Mouse (Mus musculus): ENCODE measurements at regions not wholly inside any gene's neighbourhood (a gene's known extent, or its start where the extent isn't known, plus 50 kb on each side); places are given as distances from the start of the nearest gene placed in this dataset.

DNA sequence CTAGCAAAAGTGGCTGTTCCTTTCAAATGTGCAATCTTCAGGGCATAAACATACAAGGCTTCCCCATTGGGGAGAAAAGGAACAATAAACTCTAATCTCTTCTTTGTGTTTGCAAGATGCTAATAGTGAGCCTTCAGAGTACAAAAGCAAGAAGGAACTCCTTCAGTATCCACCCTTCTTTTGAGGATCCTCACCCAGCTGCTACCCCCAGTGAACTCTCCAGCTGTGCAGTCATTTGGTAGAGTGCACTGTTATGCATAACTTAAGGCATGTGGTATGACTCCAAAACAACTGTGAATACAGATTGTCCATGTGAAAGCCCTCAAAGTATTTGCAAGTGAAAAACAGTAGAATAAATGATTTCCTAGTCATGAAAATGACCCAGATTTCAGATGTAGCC is 487.1 kb upstream of the Mef2c start:
- DNase-seq: no peak
- intact Hi-C loops (cut with DNase I): no loop called here

DNA sequence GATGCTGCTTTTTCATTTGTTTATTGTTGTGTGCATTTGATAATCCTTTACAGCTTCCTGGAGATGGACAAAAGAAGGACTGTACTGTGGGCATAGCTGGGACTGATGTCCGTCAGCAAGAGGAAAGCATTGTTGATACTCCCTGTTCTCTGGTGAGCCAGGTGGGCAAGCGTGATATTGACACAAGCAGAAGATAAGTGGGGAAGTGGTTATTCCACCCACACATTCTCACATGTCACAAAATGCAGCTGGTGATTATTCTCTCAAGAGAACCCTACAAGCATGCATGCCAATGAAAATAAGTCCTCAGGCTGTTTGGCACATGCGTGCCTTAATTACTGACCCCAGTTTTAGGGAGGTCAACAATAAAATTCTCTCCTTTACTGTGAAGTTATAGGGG is 483.0 kb upstream of the Mef2c start:
- intact Hi-C loops (cut with DNase I): no loop called here
- DNase-seq: no peak

DNA sequence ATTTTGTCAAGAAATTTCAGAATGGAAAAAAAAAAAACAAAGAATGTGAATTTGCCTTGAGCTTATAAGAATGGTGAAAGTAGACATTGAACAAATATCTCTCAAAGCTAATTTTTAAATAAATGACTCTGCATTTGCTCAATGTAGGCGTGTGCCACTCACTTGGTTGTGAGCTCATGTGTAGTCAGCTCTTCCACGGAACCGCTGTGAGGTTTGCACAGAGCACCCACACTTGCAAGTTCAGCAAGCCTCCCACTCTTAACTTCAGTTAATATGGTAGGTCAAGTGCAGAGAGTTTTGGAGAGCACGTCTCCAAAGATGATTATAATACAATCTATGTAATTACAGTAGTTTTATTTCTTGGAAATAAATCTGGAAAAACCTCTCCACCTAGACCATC is 479.9 kb upstream of the Mef2c start:
- intact Hi-C loops (cut with DNase I): no loop called here
- DNase-seq: no peak

DNA sequence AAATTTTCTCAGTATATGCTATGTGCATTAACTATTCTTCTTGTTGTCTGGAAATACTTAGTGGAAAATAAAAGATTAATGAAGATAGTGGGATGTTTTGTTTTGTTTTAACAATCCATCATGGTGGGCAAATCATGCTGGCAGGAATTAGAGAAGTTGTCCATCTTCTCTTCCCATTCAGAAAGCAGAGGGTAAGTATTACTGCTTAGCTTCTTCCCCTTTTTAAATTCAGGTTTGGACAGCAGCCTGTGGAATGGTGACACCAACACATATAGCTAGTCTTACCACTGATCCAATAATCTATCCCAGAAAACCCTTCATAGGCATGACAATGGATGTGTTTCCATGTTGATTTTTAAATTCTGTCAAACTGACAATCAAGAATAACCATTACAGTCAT is 467.9 kb upstream of the Mef2c start:
- intact Hi-C loops (cut with DNase I): no loop called here
- no peak for DNase-seq

DNA sequence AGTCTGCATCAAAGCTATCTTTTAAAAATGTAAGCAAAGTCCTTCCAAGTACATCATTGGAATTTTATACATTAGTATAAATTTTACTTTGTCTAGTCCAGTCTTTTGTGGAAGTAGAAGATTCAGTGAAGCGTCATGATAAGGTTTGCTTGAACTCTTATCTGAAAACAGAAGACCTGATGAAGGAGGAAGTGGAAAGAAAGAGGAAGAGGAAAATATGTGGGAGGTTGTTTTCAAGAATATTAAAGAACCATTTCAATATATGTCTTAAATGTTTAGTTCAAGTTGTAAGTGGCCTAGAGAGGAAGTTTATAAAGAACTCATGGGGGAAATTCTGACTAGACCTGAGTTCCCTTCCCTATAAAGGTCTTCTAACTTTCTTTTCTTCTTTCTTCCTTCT is 462.3 kb upstream of the Mef2c start:
- no peak for DNase-seq
- intact Hi-C loops (cut with DNase I): no loop called here

DNA sequence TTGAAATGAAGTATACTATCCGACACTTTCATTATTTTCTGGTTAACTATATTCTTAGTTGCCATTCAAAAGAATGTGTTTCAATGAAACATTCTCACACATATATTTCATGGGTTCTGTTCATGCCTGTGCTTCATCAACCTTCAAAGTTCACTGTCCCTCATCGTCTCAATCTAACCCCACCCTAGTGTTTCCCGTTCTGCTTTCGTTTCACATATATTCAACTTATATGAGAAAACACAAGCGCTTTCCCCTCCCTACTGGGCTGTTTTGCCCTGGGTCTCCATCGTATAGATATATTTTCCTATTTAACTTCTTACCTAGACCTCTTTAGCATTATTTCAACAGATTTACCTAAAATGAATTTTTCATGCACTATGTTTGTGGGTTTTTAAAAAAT is 458.3 kb upstream of the Mef2c start:
- intact Hi-C loops (cut with DNase I): no loop called here

DNA sequence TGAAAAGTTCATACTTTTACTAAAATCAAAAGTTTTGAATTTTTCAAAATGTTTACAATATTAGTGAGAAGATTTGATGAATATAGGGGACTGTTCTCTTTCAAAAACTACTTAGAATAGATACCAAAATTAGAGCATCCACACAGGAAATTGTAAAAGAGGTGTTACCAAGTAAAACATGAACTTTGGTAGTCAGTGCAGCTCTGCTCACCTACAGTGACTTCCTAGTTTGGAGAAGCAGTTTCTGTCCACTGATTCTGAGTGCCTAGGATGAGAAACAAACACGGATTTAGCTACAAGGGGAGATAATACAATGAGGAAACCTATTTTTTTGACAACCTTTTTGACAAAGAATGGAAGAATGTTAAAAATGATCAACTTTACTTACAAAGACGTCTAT is 457.9 kb upstream of the Mef2c start:
- intact Hi-C loops (cut with DNase I): no loop called here

More for the DNA sequence above, 458.3 kb upstream of the Mef2c start:
- no peak for DNase-seq

DNA sequence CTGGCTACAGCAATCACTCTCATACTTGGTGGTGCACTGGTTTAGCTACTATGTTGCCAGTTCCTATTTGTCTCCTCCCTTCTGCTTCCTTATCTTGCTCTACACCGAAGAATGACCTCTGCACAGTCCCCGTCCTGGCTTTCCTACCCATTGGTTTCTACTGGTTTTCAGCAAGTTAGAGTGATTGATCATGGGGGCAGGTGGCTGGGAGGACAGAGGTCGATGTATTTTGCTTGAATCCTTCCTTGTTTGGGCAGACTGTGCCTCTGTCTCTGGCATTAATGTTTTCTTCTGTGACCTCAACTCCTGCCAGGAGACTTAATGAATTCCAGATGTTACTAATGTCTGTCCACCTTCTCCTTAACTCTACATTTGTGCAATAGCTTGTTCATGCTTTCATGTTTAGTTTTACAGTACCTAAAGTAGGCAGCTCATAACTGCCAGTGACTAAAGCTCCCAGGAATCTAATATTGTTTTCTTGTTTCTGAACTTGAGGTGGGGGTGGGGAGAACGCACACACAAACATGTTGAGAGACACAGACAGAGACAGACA is 457.2 kb upstream of the Mef2c start:
- no peak for DNase-seq
- intact Hi-C loops (cut with DNase I): no loop called here

More for the DNA sequence above, 457.9 kb upstream of the Mef2c start:
- DNase-seq: no peak

DNA sequence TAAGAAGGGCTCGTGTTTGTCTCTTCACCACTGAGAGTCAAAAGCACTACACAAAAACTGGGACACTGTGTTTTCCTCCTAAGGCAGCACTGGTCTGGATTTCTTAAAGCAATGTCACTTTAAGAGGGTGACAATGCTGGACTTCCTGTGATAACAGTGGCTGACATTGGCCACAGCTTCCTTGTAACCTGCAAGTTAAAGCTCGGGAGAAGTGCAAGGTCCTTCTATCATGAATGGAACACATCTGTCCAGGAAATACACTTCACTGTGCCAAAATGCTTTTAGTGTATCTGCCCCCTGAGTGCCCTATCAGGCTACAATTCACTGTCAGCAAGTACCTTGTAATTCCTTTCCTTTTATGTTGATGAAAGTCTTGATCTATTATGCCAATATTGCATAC is 448.0 kb upstream of the Mef2c start:
- no peak for DNase-seq
- intact Hi-C loops (cut with DNase I): no loop called here

DNA sequence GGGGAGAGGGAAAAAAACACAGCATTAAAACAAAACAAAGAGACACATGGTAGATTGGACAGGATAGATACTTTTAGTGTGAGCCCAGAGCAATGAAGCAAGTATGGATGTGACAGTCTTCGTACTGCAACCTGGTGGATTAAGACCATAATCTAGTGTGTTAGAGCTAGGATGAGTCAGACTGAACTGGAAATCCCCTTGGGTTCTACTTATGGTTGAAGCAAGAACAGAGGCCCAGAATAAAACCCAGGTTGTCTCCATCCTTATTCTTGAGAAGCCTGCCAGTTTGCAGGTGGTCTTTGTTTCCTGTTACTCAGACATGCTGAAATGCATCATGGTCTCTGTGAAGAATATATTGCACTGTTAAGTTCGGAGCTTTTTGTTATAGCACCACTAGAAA is 447.4 kb upstream of the Mef2c start:
- no peak for DNase-seq

DNA sequence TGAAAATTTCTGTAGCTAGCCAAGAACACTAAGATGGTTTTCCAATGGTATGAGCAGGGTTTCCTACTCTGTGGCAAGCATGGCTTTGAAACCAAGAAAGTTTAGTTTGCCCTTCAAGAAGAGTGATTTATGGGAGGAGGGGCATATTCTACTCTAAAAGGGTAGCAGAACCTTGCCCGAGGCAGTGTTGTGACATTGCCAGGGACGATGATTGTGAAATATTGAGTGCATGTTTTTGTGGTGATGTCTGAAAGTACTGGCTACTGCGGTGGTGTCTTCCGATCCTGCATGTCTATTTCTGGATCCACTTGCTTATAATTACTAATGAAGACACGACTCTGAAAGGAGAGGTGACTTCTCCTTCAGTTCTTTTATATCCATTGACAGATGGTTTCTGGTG is 439.1 kb upstream of the Mef2c start:
- intact Hi-C loops (cut with DNase I): no loop called here
- no peak for DNase-seq

More for the DNA sequence above, 447.4 kb upstream of the Mef2c start:
- intact Hi-C loops (cut with DNase I): no loop called here

DNA sequence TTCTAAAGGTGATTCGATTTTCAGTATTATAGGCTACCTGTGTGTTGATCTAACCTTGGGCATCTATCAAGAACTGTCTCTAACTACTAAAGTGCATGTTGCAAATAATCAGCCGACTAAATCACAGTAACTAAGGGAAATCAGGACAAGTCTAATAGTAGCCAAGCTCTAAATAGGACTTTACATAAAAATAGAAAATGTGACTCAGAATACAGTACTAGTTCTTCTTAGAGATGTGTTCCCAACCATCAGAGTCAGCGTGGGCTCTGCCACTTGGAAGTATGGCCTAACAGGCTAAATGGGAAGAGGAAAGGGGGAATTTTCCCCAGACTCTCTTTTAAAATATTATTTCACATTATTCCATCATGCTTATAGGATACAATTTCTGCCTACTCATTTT is 438.6 kb upstream of the Mef2c start:
- intact Hi-C loops (cut with DNase I): no loop called here
- DNase-seq: no peak

DNA sequence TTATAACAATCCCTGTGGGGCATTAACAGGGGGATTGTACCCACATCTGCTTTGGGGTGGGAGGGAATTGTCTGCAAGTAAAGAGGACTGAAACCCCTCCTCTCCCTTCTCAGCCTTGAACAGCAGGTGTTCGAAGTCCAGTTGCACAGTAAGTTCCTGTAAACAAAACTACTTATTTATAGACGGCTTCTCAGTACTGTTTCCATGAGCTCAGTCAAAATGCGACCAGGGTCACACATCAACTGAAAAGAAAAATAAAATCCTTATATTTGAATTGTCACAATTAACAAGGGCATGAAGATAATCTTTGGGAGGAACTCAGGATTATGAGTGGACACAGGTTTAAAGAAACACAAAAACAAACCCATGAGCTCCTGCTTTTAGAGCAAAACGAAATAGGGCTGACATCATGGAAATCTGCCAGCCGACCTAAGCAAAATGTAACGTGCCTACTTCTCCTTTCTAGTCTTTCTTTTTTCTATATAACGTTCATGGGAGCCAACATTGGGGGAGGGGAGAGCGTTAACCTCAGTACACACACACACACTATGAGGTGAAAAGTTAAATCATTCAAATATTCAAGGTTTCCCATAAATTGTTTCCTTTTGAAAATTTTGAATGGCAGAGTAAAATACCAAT is 437.6 kb upstream of the Mef2c start:
- DNase-seq: no peak
- intact Hi-C loops (cut with DNase I): no loop called here

DNA sequence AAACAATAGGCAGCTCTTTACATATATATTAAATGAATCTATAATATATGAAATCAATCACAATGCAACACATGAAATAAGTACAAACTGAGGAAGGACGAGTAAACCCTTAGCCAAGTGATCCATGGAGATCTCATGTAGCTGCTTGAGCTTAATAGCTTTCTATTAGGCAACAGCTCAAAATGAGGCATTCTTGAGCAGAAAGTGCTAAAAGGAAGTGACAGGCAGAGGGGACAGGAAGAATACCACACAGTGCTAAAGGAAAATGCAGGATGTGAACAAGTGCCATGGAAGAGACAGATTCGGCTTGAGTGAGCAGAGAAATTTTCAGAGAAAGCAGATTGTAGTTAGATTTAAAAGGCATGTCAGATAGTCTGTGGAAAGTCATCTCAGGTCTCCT is 436.3 kb upstream of the Mef2c start:
- no peak for DNase-seq
- intact Hi-C loops (cut with DNase I): no loop called here

DNA sequence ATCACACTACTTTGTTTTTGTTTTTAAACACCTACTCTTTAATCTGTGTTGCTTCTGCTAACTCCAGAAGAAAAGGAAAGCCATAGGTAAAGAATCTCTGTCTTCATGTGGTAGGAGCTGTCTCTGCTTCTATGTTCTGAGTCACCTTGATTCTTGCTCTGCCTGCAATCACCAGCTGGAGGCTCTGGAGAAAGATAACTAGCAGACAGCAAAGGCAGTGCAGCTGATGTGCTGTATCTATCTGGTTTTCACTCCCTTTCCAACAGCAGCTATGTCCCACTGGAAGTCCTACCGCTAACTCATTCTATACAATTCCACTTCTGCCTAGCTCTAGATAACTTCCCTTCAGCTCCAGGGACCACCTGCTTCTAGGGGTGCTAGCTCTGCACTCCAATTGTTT is 435.2 kb upstream of the Mef2c start:
- intact Hi-C loops (cut with DNase I): no loop called here
- no peak for DNase-seq

DNA sequence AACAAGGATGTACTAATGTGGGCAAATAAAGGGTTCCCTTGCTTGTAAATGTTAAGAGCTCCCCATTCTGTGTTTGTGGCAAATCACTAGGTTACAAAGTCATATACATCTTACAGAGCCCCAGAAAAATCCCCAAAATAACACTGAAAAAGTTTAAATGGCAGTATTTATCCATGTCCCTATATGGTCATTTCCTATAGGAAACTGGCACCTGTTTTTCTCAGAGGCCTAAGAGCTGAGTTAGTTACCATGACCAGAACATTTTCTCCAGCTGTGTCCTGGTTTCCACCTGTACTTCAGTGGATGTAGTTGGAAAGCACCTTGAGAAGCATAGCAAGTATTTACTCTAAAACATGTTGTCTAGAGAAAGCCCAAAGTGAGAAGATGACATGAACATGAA is 434.5 kb upstream of the Mef2c start:
- intact Hi-C loops (cut with DNase I): no loop called here

DNA sequence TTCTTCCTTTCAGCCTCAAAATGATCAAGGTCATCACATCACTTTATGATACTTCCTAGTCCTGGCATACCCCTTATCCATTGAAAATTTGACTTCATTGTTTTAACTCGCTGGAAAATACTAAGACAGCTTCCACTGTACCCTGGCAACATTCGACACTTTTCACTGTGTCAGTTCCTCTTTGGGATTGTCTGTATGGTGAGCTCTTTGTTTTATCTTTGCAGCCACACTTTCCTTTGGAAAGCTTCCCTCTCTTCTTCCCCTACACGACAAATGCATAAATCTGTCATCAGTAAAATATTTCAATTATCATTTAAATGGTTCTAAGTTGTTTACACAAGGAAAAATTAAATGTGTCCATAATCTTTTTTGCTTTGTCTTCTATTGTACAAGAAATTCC is 431.8 kb upstream of the Mef2c start:
- no peak for DNase-seq
- intact Hi-C loops (cut with DNase I): no loop called here

More for the DNA sequence above, 434.5 kb upstream of the Mef2c start:
- no peak for DNase-seq

DNA sequence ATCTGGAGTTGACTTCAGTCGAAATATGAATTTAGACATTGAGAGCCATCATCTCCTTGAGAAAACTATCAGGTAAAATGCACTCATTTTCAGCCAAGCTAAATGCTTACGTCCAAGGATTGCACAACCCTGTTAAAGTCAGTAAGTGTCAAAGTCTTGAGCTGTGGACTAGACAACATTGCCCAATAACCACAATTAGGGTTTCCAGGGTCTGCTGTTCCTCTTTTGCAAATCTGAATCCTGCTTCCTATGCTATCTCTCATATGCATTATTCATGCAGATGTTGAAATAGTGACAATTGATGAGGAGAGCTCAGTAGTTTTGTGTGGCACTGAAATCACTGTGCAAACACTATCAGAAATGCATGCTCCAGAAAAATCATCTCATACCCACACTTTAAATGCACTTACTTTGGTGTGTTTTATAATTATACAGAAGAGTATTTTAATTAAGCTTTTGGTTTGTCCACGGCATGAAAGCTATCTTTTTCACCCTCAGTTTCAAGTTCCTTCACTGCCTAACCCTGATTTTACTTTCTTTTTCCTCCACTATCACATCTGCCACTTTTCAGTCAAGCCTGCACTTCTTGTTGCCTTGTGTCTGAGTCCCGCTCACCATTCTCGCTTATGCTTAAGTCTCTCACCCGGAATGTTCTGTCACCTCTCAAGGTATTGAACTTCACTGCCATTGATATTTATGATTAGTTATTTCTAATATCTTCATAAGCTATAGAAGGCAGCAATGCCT is 429.4 kb upstream of the Mef2c start:
- DNase-seq: no peak
- intact Hi-C loops (cut with DNase I): no loop called here

DNA sequence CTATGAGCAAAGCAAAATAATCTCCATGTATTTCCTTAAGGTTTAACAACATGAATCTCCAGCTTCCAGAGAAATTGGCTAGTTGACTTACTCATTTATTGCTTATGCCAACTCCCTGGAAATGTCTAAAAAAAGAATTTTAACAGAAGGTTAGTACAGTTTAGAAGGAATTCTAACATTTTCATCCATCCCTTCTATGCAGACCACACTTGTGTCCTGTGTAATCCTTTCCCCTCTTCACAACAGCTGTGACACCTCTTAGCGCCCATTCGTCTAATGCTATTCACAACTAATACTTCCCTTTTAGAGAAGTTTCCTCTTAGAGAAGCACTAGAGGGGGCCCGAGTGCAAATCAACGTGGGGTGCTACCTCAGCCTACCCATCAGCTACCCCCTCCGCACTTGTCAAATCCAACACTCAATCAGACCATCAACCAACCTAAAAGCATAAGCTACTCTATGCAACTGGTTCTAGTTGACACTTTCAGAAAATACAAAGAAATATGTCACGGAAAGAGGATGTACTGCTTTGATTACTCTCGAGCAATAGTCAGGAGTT is 428.4 kb upstream of the Mef2c start:
- intact Hi-C loops (cut with DNase I): no loop called here
- no peak for DNase-seq

DNA sequence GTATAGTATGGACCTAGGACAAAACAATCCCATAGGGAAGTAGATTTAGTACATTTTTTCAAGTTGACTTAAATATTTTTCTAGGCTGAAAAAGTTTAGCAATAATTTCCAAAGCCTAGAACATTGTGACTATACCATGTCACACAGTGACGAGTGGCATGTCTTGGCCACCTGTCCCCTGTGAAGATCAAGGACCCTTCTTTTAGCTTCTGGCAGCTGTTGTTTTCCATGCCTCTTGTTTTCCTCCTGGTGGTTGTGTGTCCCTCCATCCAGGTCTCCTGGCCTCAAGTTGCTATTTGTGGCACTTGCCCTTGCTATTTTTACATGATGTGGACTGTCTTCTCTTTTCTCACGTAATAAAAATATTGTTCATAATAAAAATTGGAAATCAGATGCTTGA is 427.2 kb upstream of the Mef2c start:
- DNase-seq: no peak
- intact Hi-C loops (cut with DNase I): no loop called here

DNA sequence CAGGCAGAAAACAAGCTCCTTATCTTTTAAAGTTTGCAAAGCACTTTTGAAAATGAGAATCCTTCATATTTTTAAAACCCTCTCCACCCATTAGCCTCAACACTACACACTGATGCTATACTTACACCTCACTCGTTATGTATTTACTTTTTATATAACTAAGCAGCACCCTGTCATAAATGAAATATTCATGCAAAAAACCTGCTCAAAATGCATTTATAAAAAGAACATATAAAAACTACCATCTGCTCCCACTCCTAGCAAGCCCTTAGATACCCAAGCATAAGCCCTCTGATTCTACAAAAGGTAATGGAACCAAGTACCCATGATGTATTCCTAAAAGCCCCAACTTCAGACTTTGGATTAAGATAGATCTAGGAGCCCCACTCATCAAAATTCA is 426.7 kb upstream of the Mef2c start:
- intact Hi-C loops (cut with DNase I): no loop called here

DNA sequence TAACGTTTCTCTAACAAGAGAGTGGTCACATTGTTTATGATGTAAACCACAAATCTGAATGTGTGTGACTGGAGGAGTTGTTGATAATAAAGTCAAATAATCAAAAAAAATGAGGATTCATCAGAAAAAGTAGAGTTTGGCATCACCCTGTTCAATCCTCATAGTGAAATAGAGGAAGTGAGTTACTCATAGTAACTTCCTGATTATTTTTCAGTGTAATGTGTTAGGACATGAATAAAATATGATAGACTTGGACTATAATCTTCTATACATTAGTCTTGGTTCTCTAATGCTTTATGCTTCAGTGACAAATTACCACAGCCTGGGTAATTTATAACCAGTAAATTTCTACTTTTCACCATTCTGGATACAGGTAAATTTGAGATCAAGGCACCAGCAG is 424.5 kb upstream of the Mef2c start:
- no peak for DNase-seq
- intact Hi-C loops (cut with DNase I): no loop called here

More for the DNA sequence above, 426.7 kb upstream of the Mef2c start:
- DNase-seq: no peak
